Mouse (Mus musculus) midbrain, embryonic 11.5 days (tissue): ENCODE data around the gene Pitpnc1. TPM values are rescaled to one million over a fixed set of nuclear protein-coding genes. Genes with fewer than 3 reads are reported as not detected.

Experiments
- ATAC-seq: fragments of 200-750 bp; cut with Nextera tagmentation; 2 replicates; pipeline ENCODE4 v1.8.0; 2017; ENCODE audit warnings: moderate TSS enrichment, moderate library complexity; ENCODE audit not compliant: low FRiP score
- DNase-seq: peaks from one replicate; pipeline ENCODE4 v3.0.0; 2015; ENCODE audit warnings: low spot score; ENCODE audit errors: missing footprints
- H3K27ac ChIP-seq: fragments of 300-500 bp; sonication (generic); 2 replicates; pipeline ENCODE4 v1.5.1; 2014; ENCODE audit warnings: low read depth, low read length
- H3K27me3 ChIP-seq: fragments of 300-500 bp; sonication (generic); 2 replicates; pipeline ENCODE4 v1.6.1; 2014; ENCODE audit warnings: mild to moderate bottlenecking, low read length, moderate library complexity, mixed read lengths; ENCODE audit not compliant: control insufficient read depth, insufficient read depth
- H3K36me3 ChIP-seq: fragments of 300-500 bp; sonication (generic); 2 replicates; pipeline ENCODE4 v1.6.1; 2014; ENCODE audit warnings: mild to moderate bottlenecking, low read length, moderate library complexity, mixed read lengths; ENCODE audit not compliant: control insufficient read depth, insufficient read depth
- H3K4me1 ChIP-seq: fragments of 300-500 bp; sonication (generic); 2 replicates; pipeline ENCODE4 v1.6.1; 2014; ENCODE audit warnings: low read length; ENCODE audit not compliant: control insufficient read depth, insufficient read depth
- H3K4me2 ChIP-seq: fragments of 300-500 bp; sonication (generic); 2 replicates; pipeline ENCODE4 v1.6.1; 2014; ENCODE audit warnings: mild to moderate bottlenecking, moderate library complexity
- H3K4me3 ChIP-seq: fragments of 300-500 bp; sonication (generic); 2 replicates; pipeline ENCODE4 v1.5.1; 2014; ENCODE audit warnings: low read depth, low read length
- H3K9ac ChIP-seq: fragments of 300-500 bp; sonication (generic); 2 replicates; pipeline ENCODE4 v1.6.1; 2014; ENCODE audit warnings: low read length
- H3K9me3 ChIP-seq: fragments of 300-500 bp; sonication (generic); 2 replicates; pipeline ENCODE4 v1.6.1; 2016; ENCODE audit warnings: low read length; ENCODE audit not compliant: control insufficient read depth
- WGBS: fragments of 180-500 bp; shearing (Covaris S2); extraction: QIAGEN DNeasy Blood & Tissue Kit; methylation state at CpG from one replicate; pipeline ENCODE4 v1.1.7; 2014; 5-methylcytosine and 5-hydroxymethylcytosine counted together
- polyA plus RNA-seq: library from polyadenylated mRNA; unstranded; fragments of >200 nt; fragmentation: Nextera tagmentation; extraction: Ambion mirVana; gene quantifications from 2 replicates; pipeline ENCODE4 v1.2.1, GENCODE M21; 2014

Pitpnc1 gene
- polyA plus RNA-seq, 1 experiment from 2014 or later, result 29.9 TPM

DNA sequence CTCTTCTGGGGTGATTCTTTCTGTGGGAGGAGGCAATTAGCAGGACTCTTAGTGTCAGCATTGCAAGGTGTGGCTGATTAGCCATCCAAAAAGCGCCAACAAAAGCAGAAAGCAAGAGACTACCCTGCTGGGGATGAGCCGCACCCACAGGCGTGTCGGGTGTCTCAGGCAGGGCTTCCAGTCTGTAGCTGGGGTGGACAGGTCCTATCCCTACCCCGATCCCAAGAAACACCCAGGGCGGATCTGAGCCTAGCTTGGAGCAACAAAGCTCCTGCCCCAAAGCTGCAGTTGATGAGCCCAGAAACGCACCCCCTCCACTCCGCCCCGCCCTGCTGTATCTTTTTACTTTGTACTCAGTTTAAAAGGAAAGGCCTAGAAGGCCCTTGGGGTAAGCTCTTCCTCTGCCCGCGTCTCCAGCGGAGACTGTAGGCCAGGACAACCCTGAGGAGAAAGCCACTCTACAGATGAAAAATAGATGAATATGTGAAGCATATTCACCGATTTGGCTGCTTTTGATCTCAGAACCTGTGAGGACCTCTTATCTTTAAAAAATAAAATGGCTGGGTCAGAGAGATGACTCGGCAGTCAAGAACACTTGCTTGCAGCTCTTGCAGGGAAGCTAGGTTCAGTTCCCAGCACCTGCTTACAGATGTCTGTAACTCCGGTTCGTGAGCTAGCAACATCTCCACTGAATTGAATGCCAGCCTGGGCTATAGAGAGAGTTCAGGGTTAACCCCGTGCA is 21.2 kb downstream of the Pitpnc1 start:
- Histone ChIP-seq H3K4me1 (no peaks in the 10 kb centered on the region), H3K36me3 (no peaks in the 10 kb centered on the region), H3K4me3 (no peak overlapping the region), H3K9ac (no peak overlapping the region), H3K4me2 (no peak overlapping the region), H3K9me3 (no peaks in the 10 kb centered on the region; the same call in 1 of the 2 replicates), H3K27me3 (no peaks in the 10 kb centered on the region), H3K27ac (no peak overlapping the region)
- ATAC-seq, result no peak
- WGBS, result 76% methylated on average over 17 of the region's 17 CpGs
- no peak for DNase-seq

DNA sequence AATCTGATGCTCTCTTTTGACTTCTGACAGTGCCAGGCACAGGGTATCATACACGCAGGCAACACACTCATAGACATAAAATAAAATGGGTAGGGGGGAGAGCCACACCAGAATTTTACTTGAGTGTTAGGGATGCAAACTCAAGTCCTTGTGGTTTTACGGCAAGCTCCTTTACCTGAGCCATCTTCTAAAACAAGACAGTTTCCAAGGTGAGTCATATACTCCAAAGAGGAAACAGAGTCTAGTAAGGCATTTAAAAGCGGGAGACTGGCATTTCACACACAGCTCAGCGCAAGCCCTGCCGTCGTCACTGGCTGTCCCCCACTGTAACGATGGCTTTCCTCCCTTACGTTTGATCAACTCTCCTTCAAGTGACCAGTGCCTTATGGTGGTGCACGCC is 22.6 kb downstream of the Pitpnc1 start:
- WGBS, result 90% methylated on average over 9 of the region's 9 CpGs
- ATAC-seq (no peak), DNase-seq (no peak)
- no peaks in the 10 kb centered on the region for H3K27me3 ChIP-seq
- H3K9ac ChIP-seq, result no peak overlapping the region
- no peaks in the 10 kb centered on the region; the same call in 1 of the 2 replicates for H3K9me3 ChIP-seq
- H3K4me1 ChIP-seq, result no peaks in the 10 kb centered on the region
- no peak overlapping the region for H3K4me3 ChIP-seq
- H3K36me3 ChIP-seq, result no peaks in the 10 kb centered on the region
- no peak overlapping the region for H3K27ac ChIP-seq
- H3K4me2 ChIP-seq, result no peak overlapping the region

DNA sequence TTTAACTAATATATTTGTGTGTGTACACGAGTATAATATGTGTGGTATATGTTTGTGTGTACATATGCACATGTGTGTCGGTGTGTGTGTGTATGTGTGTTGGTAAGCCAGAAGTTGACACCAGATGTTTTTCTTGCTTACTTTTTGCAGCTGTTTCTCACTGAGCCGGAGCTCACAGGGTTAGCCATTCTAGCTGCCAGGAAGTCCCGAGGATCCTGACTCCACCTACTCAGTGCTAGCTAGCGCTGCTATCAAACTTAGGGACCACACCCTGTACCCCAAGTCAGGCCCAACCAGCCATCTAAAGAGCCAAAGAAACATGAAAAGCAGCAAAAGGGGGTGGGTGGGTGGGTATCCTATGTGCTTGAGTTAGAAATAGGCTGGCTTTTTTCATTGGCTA is 23.1 kb downstream of the Pitpnc1 start:
- no peaks in the 10 kb centered on the region for H3K4me1 ChIP-seq
- no peaks in the 10 kb centered on the region for H3K36me3 ChIP-seq
- H3K27me3 ChIP-seq, result no peaks in the 10 kb centered on the region
- 83% methylated on average over 5 of the region's 5 CpGs for WGBS
- no peak overlapping the region for H3K4me3 ChIP-seq
- no peak for DNase-seq
- no peak for ATAC-seq
- H3K4me2 ChIP-seq, result no peak overlapping the region
- no peak overlapping the region for H3K9ac ChIP-seq
- no peak overlapping the region for H3K27ac ChIP-seq
- H3K9me3 ChIP-seq, result no peaks in the 10 kb centered on the region

DNA sequence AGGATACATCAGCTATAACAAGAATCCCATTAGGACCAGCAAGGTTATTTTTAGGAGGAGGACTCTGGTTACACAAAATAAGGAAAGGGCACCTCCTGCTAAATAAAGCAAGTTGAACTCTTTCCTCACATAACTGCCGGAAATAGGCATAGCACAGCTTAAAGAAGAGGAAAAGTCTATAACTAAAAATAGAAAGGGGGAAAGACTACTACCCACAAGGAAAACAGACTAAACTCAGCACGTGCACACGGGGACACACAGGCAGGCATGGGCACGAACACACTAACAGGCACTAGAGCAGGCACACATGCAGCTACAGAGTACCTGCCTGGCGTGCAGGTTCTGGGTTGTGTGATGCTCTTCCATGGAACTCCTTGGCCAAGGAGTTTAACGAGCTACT is 23.8 kb downstream of the Pitpnc1 start:
- no peak for DNase-seq
- WGBS, result 81% methylated on average over 6 of the region's 6 CpGs
- Histone ChIP-seq H3K9me3 (no peaks in the 10 kb centered on the region), H3K4me1 (no peaks in the 10 kb centered on the region), H3K36me3 (no peaks in the 10 kb centered on the region), H3K9ac (no peak overlapping the region), H3K27me3 (no peaks in the 10 kb centered on the region), H3K4me3 (no peak overlapping the region), H3K4me2 (no peak overlapping the region), H3K27ac (no peak overlapping the region)
- no peak for ATAC-seq

DNA sequence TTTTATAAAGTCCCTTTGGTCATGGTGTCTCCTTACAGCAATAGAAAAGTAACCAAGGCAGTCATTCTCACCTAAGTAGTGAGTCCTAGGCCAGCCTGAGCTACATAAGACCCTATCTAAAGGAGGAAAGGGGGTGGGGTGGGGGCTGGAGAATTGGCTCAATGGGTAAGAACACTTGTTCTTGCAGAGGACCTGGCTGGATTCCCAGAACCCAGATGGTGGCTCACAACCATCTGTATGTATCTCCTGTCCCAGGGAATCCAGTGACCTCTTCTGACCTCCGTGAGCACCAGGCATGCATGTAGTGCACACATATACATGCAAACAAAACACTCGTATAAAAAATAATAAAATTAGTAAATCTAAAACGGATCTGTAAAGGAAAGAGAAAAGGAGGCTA is 24.8 kb downstream of the Pitpnc1 start:
- Histone ChIP-seq H3K36me3 (no peaks in the 10 kb centered on the region), H3K27me3 (no peaks in the 10 kb centered on the region), H3K9me3 (no peaks in the 10 kb centered on the region), H3K4me2 (no peak overlapping the region), H3K9ac (no peak overlapping the region), H3K27ac (no peak overlapping the region), H3K4me3 (no peak overlapping the region), H3K4me1 (no peaks in the 10 kb centered on the region)
- no peak for DNase-seq
- no peak for ATAC-seq
- WGBS, result 92% methylated on average over 3 of the region's 3 CpGs

DNA sequence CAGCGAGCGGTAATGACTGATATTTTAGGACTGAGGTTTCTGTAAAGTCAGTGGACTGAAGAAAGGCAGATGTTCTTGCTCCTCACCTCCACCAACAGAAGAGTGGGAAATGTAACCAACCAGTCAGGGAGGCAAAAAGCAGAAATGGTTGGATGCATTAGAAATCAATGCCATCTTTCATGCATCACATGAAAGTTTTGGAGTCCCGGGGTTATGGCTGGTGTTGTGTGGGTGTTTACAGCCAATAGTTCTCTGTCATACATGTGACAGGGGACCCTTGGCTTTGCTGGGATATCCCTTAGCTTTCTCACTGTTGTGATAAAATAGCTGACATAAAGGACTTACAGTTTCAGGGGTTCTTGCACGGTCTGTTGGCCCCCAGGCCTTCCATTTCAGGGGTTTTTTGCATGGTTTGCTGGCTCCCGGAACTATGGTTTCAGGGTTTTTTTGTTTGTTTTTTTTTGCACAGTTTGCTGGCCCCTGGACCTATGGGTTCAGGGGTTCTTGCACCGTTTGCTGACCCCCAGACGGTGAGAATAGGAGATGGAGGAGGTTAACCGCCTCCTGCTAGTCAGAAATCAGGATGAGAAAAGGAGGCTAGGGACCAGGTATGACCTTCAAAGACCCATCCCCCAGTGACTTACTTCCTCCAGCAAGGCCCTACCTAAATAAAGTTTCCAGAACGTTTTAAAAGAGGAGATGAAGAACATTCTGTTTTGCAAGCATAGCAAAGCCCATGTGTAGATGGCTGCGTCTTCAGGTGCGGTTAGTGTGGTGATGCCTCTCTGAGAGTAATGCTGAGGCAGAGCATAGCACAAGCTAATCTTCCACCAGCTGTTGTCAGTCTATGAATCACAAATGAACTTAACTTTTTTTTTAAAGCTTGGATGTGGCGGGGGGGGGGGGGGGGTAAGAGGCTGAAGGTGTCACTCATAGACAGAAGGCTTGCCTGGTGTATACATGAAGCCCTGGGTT is 27.1 kb downstream of the Pitpnc1 start:
- H3K4me2 ChIP-seq, result no peak overlapping the region
- no peak for ATAC-seq
- no peak overlapping the region for H3K4me3 ChIP-seq
- WGBS, result 85% methylated on average over 12 of the region's 12 CpGs
- no peaks in the 10 kb centered on the region for H3K4me1 ChIP-seq
- H3K9ac ChIP-seq, result no peak overlapping the region
- H3K27me3 ChIP-seq, result no peaks in the 10 kb centered on the region
- no peak overlapping the region for H3K27ac ChIP-seq
- no peak for DNase-seq
- no peaks in the 10 kb centered on the region for H3K36me3 ChIP-seq
- H3K9me3 ChIP-seq, result no peaks in the 10 kb centered on the region

DNA sequence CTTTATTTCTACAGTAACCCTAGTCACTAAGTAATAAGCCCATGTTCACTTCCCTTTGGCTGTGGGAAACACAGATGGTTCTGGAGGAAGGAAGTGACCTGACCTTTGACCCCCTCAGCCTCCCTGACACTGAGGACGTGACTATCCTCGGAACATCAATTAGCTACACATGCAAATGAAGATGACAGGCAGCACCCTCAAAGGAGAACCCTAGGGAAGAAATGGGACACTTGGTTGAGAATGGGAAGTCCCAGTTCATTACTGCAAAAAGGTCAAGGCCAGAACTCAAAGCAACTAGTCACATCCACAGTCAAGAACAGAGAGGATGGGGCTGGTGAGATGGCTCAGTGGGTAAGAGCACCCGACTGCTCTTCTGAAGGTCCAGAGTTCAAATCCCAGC is 29.4 kb downstream of the Pitpnc1 start:
- no peak for ATAC-seq
- Histone ChIP-seq H3K27me3 (no peaks in the 10 kb centered on the region), H3K9me3 (no peaks in the 10 kb centered on the region), H3K4me2 (no peak overlapping the region), H3K36me3 (no peaks in the 10 kb centered on the region), H3K27ac (no peak overlapping the region), H3K4me1 (no peaks in the 10 kb centered on the region), H3K9ac (no peak overlapping the region), H3K4me3 (no peak overlapping the region)
- no peak for DNase-seq
- 54% methylated on average over 3 of the region's 3 CpGs for WGBS

DNA sequence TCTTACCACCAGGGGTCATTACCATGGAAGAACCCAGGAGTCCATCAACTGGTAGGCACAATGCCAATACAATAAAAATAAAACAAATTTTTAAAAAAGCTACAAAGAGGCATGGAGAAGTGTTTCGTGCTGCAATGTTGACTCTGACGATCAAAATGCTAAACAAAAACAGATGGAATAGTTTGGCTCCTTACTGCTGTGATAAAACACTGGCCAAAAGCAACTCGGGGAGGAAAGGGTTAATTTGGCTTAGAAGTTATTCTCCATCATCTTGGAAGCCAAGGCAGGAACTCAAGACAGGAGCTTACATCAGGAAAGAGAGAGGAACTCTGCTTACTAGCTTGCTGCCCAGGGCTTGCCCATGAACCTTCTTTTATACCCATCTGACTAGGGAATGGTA is 32.4 kb downstream of the Pitpnc1 start:
- Histone ChIP-seq H3K9ac (no peak overlapping the region), H3K27me3 (no peaks in the 10 kb centered on the region), H3K9me3 (no peaks in the 10 kb centered on the region), H3K36me3 (no peaks in the 10 kb centered on the region), H3K27ac (no peak overlapping the region), H3K4me2 (no peak overlapping the region), H3K4me1 (peaks cover 2% of the 10 kb centered on the region; the same call in 1 of the 2 replicates), H3K4me3 (no peak overlapping the region)
- ATAC-seq (no peak), DNase-seq (no peak)
- 82% methylated on average over 3 of the region's 3 CpGs for WGBS

DNA sequence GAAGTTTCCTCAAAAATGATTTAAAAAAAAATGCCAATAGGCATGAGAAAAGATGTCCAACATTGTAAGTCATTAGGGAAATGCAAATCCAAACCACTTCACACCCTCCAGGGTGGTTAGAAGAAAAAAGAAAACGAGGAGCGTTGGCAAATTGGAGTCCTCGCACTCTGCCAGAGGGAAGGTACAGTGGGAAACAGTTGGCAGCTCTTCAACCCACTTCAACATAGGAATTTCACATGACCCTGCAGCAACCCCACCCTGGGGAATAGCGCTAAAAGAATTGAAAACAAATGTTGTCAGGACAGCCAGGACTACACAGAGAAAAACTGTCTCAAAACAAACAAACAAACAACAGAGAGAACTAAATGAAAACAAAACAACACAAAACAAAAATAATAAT is 32.8 kb downstream of the Pitpnc1 start:
- H3K4me1 ChIP-seq, result peaks cover 3% of the 10 kb centered on the region; the same call in 1 of the 2 replicates
- WGBS, result 84% methylated on average over 4 of the region's 4 CpGs
- H3K9ac ChIP-seq, result no peak overlapping the region
- H3K27me3 ChIP-seq, result no peaks in the 10 kb centered on the region
- DNase-seq, result no peak
- H3K4me2 ChIP-seq, result no peak overlapping the region
- no peaks in the 10 kb centered on the region for H3K36me3 ChIP-seq
- no peak overlapping the region for H3K27ac ChIP-seq
- ATAC-seq, result no peak
- no peaks in the 10 kb centered on the region for H3K9me3 ChIP-seq
- H3K4me3 ChIP-seq, result no peak overlapping the region
